Mouse (Mus musculus) kidney, postnatal 14 days (tissue): Measurements from ENCODE around the gene Prtg.
A peak's percentile ranks its signal among the peaks of the same experiment; 100 is the strongest.

Experiments used
- DNase-seq: peaks from one replicate; pipeline ENCODE4 v3.0.0; 2022; ENCODE audit warnings: mixed read lengths

Gene Prtg

DNA sequence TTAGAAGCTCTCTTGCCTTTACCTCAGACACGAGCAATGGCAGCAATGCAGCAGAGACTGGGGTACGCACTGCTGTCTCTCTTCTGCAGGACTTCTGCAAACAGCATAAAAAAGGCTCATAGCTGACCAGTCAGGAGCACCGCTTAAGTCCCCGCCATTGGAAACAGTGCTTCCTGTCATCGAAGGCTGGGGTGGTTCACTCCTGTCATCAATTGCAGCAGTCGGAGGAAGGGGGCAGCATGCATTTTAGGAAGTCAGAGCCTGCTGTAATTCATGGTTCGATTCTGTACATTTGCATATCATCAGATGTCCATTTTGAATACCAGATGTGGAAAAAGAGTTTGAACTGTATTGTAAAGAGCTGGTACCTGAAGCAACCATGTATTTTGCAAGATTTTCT is 109.1 kb downstream of the Prtg start:
- no peak for DNase-seq

DNA sequence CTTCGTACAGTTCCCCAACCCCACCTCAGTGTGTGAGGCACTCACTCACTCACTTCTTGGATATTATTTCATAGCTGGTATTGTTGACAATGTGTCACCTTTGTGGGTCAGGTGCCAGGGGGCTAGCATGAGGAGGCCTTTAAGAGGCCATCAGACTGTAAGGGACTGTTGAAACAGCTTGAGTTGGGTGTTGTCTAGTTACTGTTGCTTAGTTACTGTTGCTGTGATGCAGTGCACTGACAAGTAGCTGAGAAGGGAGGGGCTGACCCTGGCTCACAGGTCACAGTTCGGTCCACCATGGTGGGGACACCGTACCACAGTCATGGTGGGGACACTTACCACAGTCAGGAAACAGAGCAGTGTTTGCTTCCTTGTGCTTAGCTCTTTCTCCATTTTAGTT is 116.4 kb downstream of the Prtg start:
- no peak for DNase-seq

DNA sequence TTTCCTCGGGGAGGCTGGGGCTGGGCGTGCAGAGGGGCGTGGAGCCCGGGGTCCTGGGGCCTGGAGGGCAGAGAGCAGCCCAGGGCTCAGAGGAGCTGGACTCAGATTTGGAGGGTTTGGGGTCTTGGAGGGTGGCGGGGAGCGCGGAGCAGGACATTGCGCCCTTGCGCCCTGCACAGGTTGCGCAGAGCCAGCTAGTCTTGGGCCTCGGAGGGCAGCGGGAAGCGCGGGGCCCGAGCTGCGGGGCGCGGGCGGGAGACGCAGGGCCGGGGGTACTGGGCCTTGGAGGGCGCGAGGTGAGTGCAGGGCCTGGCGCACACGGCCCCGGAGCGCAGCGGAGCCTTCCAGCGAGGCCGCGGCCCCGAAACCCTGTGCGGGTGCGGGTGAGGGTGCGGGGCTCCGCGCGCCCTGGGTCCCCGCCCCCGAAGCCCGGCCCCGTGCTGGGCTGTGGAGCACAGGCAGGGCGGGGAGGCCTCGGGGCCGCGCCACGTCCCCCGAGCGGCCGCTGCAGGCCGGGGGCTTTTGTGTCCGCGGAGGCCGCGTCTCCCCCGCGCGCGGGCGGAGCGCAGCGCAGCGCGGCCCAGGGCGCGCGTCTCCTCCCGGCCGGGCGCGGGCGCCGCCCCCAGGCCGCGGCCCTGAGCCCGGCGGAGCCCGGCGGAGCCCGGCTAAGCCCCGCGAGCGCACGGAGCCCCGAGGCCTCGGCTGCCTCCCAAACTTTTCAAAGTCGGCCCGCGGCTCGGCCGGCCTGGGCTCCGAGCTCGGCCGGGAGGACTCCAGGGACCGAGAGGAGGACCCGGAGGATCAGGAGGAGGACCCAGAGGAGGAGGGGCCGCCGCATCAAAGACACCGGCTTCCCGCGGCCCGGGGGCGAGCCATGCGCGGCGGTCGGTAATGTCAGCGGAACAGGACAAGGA is 118.6 kb downstream of the Prtg start, which contains the start of gene Pygo1:
Gene Pygo1, plus strand, starts transcription at position 625 of the 914 bp plus-strand sequence.
- DNase-seq = peak; percentile 49

DNA sequence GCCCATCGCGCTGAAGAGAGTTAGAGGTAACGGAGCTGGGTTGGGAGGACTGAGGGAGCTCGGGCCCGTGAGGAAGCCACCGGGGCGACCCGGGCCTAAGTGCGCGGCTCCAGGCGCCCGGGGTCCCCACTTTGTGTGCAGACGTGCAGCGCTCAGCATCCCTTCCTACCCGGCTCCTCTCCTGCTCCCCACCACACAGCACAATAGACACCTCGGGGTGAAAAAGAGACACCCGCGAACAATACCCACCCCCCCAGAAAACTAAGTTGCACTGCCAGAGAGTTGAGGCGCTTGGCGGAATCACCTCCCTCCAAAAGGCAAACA is 119.2 kb downstream of the Prtg start:
- no peak for DNase-seq

DNA sequence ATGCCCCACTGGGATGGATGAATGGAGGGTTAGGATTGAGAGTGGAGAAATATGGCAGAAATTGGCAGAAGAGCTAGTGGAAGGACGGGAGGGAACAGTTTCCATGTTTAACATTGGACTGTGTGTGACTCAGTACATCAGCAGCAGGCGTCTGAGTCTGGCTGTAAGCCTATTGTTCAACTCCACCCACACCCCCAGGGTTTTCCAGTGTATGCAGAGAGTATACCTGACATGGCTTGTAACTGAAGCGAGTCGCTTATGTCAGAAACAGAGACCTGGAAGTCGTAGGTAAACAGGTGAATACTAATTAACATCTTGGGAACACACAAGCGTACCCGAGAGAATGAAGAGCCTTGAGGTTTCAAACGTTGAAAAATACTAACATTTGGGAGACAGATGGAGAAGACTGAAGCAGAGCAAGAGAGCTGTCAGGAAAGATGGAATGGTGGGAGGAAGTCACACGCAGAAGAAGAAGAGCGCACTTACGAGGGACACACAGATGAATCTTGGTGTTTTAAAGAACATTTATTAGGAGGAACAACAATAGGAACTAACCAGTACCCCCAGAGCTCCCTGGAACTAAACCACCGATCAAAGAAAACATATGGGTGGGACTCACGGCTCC is 124.6 kb downstream of the Prtg start:
- DNase-seq = no peak

DNA sequence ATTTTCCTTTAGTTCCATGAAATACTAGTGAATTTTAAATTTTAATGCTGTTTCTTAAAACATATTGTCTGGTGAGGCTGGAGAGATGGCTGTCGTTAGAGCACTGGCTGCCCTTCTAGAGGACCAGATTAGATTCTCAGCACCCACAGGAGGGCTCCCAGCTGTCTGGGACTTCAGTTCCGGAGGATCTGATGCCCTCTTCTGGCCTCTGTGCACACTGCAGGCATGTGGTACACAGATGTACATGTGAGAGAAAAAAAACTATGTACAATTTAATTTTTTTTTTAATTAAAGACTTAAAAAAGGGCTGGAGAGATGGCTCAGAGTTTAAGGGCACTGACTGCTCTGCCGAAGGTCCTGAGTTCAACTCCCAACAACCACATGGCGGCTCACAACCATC is 128.6 kb downstream of the Prtg start:
- no peak for DNase-seq

DNA sequence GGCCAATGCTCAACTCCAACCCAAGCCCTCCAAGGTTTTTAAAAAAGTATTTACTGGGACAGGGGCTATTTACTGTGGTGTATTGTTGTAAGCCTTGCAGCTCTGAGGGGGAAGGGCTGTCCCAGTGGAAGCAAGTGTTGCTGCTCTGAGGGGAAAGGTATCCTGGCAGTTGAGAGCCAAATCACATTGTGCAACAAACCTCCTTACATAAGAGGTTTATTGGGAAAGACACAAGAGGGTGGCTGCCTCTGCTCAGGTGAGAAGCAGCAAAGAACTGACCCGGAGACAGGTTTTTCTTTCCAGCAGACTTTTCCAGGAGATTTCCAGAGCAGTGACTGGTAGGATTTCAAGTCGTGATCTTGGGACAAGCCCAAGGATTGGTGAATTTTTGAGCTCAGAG is 129.6 kb downstream of the Prtg start:
- no peak for DNase-seq

DNA sequence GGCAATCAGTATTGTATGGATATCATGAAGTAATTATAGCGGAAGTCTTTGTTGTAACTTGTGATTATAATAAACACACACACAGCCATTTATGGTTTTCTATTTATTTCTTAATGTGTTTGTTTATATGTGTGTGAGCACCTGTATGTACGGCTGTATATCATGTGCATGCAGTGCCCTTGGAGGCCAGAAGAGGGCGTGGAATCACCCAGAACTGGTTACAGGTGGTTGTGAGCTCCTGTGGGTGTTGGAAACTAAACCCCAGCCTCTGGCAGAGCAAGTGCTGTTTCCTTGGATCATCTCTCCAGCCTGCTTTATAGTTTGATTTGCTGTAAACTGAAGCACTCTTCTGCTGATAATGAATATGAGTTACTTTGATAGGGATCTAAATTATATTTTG is 136.8 kb downstream of the Prtg start:
- DNase-seq = no peak

DNA sequence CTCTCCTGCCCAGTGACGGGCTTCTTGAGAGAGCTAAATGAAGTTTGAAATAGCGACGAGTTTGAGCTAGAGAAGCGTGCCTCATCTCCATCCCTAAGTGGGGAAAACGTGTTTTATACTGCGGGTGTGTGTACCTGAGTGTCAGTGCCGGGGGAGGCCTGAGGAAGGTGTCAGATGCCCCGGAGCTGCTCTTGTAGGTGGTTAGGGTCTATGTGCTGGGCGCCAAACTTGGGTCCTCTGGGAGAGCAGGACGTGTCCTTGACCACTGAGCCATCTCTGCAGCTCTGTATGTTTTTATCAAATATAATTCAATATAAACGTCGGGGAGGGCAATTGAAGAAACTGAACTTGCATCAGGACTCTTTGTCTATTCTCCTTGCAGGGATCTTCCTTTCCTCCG is 137.6 kb downstream of the Prtg start:
- DNase-seq = no peak

DNA sequence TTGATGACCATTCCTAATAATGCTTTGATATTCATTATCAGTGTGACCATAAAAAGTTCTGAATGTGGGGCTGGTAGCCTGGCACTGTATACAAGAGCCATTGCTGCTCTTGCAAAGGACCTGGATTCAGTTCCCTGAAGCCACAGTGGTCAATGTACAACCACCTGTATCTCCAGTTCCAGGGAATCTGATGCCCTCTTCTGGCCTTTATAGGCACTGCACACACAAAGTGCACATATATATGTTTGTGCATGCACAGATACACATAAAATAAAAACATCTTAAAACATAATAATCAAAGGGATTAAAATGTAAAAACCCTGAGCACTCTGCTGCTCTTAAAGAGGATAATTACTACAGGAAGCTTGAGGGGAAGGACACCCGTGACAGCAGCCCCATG is 140.3 kb downstream of the Prtg start:
- DNase-seq = no peak

DNA sequence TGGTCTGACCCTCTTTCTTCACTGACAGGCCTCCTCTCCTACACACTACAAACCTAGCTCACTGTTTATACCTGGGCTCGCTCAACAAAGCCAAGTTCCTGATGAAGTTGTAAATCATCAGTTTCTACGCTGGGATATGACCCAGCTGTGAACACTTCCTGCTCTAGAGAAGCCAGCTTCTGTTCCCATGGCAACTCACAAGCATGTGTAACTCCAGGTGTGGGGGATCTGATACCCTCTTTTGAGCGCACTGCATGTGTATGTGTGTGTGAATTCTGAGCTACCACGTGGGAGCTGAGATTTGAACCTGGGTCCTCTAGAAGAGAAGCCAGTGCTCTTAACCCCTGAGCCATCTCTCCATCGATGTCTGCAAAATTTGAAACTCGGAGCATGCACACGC is 142.9 kb downstream of the Prtg start:
- DNase-seq = no peak

DNA sequence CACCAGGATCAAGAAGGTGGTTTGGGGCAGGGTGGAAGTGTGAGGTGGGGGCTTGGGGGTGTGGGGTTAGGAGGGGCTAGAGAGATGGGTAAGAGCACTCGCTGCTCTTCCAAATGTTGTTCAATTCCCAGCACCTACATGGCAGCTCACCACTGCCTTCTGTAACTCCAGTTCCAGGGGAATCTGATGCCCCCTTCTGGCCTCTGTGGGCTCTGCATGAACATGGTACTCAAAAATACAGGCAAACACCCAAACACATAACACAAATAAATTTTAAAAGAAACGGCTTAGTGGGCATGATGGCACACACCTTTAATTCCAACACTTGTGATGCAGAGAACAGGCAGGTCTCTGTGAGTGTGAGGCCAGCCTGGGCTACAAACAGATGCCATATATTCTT is 148.1 kb downstream of the Prtg start:
- no peak for DNase-seq

DNA sequence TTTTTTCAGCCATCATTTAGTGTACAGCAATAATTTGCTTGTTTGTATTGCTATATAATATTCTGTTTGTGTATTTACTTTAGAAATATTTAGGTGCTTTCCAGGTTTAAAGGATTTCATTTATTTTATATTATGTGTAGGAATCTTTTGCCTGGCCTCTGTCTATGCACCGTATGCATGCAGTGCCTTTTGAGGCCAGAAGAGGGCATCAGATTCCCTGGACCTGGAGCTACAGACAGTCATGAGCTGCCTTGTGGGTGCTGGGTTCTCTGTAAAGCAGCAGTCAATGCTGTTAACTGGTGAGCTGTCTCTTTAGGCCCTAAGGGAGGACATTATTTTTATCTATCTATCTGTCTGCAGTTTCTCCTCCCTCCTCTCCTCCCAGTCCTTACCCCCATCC is 148.9 kb downstream of the Prtg start:
- DNase-seq = peak; percentile 55

DNA sequence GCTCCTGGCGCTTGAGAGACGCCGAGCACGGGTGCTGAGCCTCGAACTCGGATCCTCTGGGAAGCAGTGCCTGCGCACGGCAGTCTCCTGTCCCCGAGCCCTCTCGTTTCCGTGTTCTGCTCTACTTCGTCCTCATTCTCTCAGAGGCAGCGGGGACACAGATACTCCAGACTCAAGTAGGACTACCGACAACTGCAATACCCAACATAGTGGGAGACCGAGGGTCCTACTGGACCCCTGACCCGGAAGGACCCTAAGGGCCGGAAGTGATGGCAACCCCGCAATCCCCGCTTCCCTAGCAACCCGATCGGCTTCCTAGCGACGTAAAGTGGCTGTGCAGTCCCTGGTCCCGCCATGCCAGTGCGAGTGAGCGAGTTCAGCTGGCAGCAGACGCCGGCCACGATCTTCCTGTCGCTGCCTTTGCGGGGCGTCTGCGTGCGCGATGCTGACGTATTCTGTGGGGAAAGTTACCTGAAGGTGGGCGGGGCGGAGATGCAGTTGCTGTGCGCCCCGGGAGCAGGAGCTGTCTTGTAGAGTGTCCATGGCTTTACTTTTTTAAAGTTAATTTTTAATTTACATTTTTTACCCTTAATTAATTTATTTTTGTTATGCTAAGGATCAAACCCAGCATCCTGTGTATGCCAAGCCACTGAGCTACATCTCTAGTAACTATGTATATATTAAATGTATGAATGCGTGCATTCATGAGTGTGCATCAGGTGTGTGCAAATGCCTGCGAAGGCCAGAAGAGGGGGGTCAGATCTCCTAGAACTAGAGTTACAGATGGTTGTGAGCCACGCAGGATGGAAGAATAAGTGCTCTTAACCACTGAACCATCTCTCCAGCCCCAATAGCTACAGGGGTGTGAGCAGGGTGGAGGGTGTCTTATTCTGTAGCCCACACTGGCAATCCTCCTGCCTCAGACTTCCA is 152.1 kb downstream of the Prtg start, which contains the start of the genes Dyx1c1 and Gm44503:
Gene Dyx1c1, plus strand, starts transcription at position 265 of the 930 bp plus-strand sequence.
Gene Gm44503, plus strand, starts transcription at position 332 of the 930 bp plus-strand sequence.
- DNase-seq = peak; percentile 87

DNA sequence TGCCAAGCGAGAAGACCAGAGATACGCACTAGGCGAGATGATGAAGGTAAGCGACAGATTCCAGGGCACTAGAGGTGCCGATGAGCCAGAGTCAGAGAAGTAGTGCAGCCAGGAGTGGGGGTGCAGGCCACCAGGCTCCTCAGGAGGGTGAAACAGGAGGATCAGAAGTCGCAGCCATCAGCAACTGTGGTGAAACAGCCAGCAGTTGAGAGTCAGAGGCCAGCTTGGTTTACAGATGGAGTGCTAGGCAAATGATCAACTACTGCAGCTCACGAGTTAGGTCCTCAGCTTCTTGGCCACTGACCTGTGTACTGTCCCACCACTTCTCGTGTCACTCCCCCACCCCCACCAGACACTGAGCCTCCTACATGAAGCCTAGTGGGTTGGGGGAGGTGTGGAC is 154.7 kb downstream of the Prtg start:
- DNase-seq = peak; percentile 53

DNA sequence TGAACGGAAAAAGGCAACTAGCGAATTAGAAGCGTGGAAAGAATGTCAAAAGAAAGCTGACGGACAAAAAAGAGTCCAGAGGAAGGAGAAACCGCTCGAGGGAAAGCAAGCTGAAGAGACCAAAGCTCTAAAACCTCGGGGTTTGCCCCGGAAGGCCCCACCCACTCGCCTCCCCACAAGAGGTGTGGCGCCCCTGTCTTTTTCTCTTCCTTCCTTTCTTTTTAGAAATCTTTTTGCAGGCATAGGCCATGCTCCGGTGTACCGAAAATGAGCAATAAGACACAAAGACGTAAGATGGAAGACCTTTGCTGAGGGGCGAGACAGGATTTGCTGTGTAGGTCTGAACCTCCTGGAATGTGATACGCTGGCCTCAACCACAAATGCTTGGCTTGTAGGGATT is 155.3 kb downstream of the Prtg start:
- no peak for DNase-seq
